Mouse (Mus musculus) forebrain, embryonic 11.5 days (tissue): ENCODE data around the gene Abtb1. TPM values are rescaled to one million over a fixed set of nuclear protein-coding genes. Genes with fewer than 3 reads are reported as not detected.

Source experiments
- ATAC-seq: fragments of 200-750 bp; cut with Nextera tagmentation; replicated peaks from 2 replicates; pipeline ENCODE4 v1.8.0; 2017; ENCODE audit warnings: moderate TSS enrichment; ENCODE audit not compliant: low FRiP score
- DNase-seq: peaks from one replicate; pipeline ENCODE4 v3.0.0-alpha.2; 2017; ENCODE audit warnings: low spot score
- H3K27ac ChIP-seq: fragments of 300-500 bp; sonication (generic); 2 replicates; pipeline ENCODE4 v1.5.1; 2014; ENCODE audit warnings: low read depth, low read length
- H3K27me3 ChIP-seq: fragments of 300-500 bp; sonication (generic); 2 replicates; pipeline ENCODE4 v1.6.1; 2014; ENCODE audit warnings: mild to moderate bottlenecking, low read length, mixed read lengths; ENCODE audit not compliant: control insufficient read depth, insufficient read depth
- H3K36me3 ChIP-seq: fragments of 300-500 bp; sonication (generic); 2 replicates; pipeline ENCODE4 v1.6.1; 2014; ENCODE audit warnings: mild to moderate bottlenecking, low read length, moderate library complexity, mixed read lengths; ENCODE audit not compliant: control insufficient read depth, insufficient read depth
- H3K4me1 ChIP-seq: fragments of 300-500 bp; sonication (generic); replicated peaks from 2 replicates; pipeline ENCODE4 v1.6.1; 2014; ENCODE audit warnings: low read length, mixed read lengths; ENCODE audit not compliant: control insufficient read depth, insufficient read depth
- H3K4me2 ChIP-seq: fragments of 300-500 bp; sonication (generic); 2 replicates; pipeline ENCODE4 v1.6.1; 2014; ENCODE audit warnings: low read depth, mild to moderate bottlenecking, low read length, moderate library complexity, mixed read lengths; ENCODE audit not compliant: severe bottlenecking
- H3K4me3 ChIP-seq: fragments of 300-500 bp; sonication (generic); 2 replicates; pipeline ENCODE4 v1.5.1; 2014; ENCODE audit warnings: low read depth, low read length
- H3K9ac ChIP-seq: fragments of 300-500 bp; sonication (generic); 2 replicates; pipeline ENCODE4 v1.6.1; 2014; ENCODE audit warnings: low read length
- H3K9me3 ChIP-seq: fragments of 300-500 bp; sonication (generic); 2 replicates; pipeline ENCODE4 v1.6.1; 2016; ENCODE audit warnings: low read length, mixed read lengths; ENCODE audit not compliant: control insufficient read depth
- WGBS: fragments of 180-500 bp; shearing (Covaris S2); extraction: QIAGEN DNeasy Blood & Tissue Kit; methylation state at CpG from one replicate; pipeline ENCODE4 v1.1.7; 2014; 5-methylcytosine and 5-hydroxymethylcytosine counted together
- polyA plus RNA-seq: library from polyadenylated mRNA; unstranded; fragments of >200 nt; fragmentation: Nextera tagmentation; extraction: Ambion mirVana; gene quantifications from 2 replicates; pipeline ENCODE4 v1.2.1, GENCODE M21; 2014

The Abtb1 gene
- polyA plus RNA-seq, 1 experiment from 2014 or later, result 14.4 TPM

DNA sequence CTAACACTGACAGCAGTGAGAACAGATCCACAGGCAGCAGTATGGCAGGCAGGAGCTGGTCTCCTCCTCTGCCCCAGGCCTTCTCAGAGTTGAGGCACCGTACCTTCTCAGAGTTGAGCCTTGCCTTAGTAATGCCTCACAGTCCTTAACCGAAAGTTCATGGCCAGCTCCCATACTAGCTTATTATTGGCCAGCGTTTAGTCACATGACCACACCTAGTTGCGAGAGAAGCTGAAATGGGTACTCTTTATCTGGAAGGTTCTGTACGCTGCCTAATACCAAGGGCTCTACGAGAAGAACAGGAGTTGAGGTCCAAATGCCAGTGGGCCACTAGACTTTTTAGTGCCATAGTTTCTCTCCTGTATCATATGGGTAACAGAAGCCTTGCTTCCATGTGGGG, 20.5 kb downstream of the Abtb1 start:
- Histone ChIP-seq H3K9ac (no peak overlapping the region), H3K27me3 (no peaks in the 10 kb centered on the region), H3K27ac (no peak overlapping the region), H3K4me2 (no peak overlapping the region), H3K9me3 (no peaks in the 10 kb centered on the region), H3K4me1 (no peaks in the 10 kb centered on the region), H3K4me3 (no peak overlapping the region), H3K36me3 (no peaks in the 10 kb centered on the region)
- ATAC-seq (no peak), DNase-seq (no peak)
- WGBS, result 95% methylated on average over 6 of the region's 6 CpGs

DNA sequence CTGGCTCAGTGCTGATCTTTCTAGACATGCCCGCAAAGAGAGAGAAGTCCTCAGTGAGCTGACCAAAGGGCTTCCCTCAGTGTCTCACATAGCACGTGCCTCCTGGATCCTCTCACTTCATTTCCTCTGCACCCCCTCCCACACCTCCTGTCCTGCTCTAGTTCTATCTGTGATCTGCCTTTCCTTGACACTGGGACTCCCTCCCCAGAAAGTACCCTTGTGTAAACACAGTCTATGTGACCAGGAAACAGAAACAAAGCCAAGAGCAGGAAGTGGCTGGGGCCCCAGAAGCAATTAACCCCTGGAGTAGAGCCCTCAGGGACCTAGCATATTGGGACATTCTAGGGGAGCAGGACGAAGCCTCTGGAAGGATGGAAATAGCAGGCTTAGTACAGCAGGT, 20.9 kb downstream of the Abtb1 start:
- H3K4me2 ChIP-seq, result no peak overlapping the region
- H3K27ac ChIP-seq, result no peak overlapping the region
- DNase-seq (no peak), ATAC-seq (no peak)
- no peak overlapping the region for H3K4me3 ChIP-seq
- H3K9me3 ChIP-seq, result no peaks in the 10 kb centered on the region
- H3K4me1 ChIP-seq, result no peaks in the 10 kb centered on the region
- no peak overlapping the region for H3K9ac ChIP-seq
- no peaks in the 10 kb centered on the region for H3K36me3 ChIP-seq
- no peaks in the 10 kb centered on the region for H3K27me3 ChIP-seq
- WGBS, result 64% methylated on average over 3 of the region's 3 CpGs

DNA sequence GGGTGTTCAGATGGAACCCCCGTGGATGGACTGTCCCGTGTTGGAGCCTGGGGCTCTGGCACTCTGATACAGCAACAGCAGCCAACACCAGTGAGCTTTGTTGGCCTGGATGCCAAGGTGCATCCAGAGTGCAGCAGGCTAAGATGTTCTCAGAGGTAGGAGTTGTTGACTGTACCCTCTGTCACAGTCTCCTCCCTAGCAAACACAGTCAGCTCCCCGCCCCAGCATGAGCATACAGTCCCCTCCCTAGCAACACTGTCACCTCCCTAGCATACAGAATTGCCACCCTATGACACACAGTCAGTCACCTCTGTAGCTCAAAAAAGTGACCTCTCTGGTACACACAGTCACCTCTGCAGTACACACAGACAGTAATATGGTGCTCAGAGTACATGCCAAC, 24.9 kb downstream of the Abtb1 start:
- Histone ChIP-seq H3K9ac (no peak overlapping the region), H3K36me3 (no peaks in the 10 kb centered on the region), H3K9me3 (no peaks in the 10 kb centered on the region), H3K4me3 (no peak overlapping the region), H3K27me3 (no peaks in the 10 kb centered on the region), H3K4me1 (no peaks in the 10 kb centered on the region), H3K27ac (no peak overlapping the region), H3K4me2 (no peak overlapping the region)
- ATAC-seq, result no peak
- WGBS, result 91% methylated on average over 3 of the region's 3 CpGs
- DNase-seq, result no peak

DNA sequence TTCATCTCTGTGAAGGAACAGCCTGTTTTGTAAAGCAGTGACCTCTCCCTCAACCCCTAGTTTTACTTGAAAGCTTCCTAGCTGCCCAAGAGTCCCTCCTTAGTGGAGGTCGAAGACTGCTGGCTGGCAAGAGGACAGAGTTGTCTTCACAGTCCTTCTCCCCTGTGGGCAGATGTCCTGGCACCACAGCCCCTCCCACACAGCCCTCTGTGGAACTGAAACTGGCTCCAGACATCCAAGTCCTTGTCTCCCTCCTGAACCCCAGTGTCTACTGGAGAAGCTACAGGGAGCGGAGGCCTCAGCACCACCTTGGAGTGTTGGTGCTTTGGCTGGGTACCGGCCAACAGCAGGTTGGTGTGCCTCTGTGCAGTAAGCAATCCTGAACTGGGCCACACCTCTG, 26.3 kb downstream of the Abtb1 start:
- Histone ChIP-seq H3K27ac (no peak overlapping the region), H3K4me1 (no peaks in the 10 kb centered on the region), H3K4me2 (no peak overlapping the region), H3K36me3 (no peaks in the 10 kb centered on the region), H3K4me3 (no peak overlapping the region), H3K9me3 (no peaks in the 10 kb centered on the region), H3K27me3 (no peaks in the 10 kb centered on the region), H3K9ac (no peak overlapping the region)
- ATAC-seq, result no peak
- WGBS, result 86% methylated on average over 3 of the region's 3 CpGs
- no peak for DNase-seq

DNA sequence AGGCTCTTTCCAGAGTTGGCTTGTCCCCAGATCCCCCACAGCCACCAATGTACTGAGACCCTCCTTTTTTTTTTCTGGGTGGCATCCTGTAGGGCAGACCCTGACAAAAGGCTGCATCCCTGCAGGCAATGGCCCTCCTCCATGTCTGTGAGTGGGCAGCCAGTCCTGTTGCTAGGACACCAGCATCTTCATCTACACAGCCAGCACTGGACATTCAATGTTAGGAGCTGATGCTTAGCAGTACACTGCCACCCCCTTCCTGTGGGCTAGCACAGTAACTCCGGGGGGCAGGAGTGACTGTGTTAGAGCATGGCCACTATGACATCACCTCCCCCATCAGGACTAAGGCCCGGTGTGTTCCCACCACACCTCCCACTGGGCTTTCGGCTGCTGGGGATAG, 26.7 kb downstream of the Abtb1 start:
- Histone ChIP-seq H3K4me2 (no peak overlapping the region), H3K27me3 (no peaks in the 10 kb centered on the region), H3K27ac (no peak overlapping the region), H3K9ac (no peak overlapping the region), H3K4me3 (no peak overlapping the region), H3K9me3 (no peaks in the 10 kb centered on the region), H3K4me1 (no peaks in the 10 kb centered on the region), H3K36me3 (no peaks in the 10 kb centered on the region)
- ATAC-seq, result no peak
- WGBS, result 71% methylated on average over 3 of the region's 3 CpGs
- DNase-seq, result no peak

DNA sequence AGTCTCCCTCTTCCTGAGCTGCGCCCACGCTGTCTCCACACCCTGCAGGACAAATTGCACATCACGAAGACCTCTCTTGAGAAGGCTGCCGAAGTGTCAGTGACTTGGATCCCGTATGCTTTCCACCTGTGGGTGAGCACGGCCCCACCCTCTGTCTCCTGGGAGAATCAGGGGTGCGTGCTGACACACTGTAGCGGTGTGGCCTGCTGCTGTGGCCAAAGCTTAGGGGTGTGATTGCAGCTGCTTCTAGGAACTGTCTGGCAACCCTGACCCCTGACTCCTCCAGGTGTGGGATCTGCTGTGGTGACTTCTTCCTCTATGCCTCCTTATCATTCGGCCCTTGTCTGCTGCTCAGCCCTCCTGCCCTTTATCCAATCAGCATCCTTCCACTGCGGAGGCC, 28.0 kb downstream of the Abtb1 start:
- no peak overlapping the region for H3K4me2 ChIP-seq
- H3K4me1 ChIP-seq, result no peaks in the 10 kb centered on the region
- ATAC-seq, result no peak
- no peaks in the 10 kb centered on the region for H3K27me3 ChIP-seq
- 83% methylated on average over 10 of the region's 10 CpGs for WGBS
- H3K9me3 ChIP-seq, result no peaks in the 10 kb centered on the region
- H3K27ac ChIP-seq, result no peak overlapping the region
- H3K9ac ChIP-seq, result no peak overlapping the region
- no peaks in the 10 kb centered on the region for H3K36me3 ChIP-seq
- DNase-seq, result no peak
- no peak overlapping the region for H3K4me3 ChIP-seq

DNA sequence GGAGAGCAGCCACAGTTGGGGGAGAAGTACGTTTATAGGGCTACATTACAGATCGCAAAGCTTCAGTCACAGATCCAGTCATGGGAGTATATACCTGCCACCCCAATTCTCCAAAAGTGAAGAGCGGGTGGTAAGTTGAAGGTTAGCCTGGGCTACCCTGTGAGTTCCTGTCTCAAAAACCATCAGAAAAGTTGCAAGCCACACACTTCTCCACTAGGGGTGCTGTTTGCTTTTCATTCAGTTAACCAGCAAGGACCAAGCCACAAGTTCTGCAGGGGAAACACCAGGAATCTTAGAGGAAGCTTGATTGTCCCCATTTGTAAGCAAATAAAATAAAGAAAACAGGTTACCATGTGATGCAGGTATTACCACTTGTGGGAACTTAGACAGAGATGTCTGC, 28.9 kb downstream of the Abtb1 start:
- DNase-seq, result no peak
- Histone ChIP-seq H3K9ac (no peak overlapping the region), H3K27me3 (no peaks in the 10 kb centered on the region), H3K4me1 (no peaks in the 10 kb centered on the region), H3K9me3 (no peaks in the 10 kb centered on the region), H3K27ac (no peak overlapping the region), H3K36me3 (no peaks in the 10 kb centered on the region), H3K4me3 (no peak overlapping the region), H3K4me2 (no peak overlapping the region)
- WGBS, result 79% methylated on average over 3 of the region's 3 CpGs
- no peak for ATAC-seq

DNA sequence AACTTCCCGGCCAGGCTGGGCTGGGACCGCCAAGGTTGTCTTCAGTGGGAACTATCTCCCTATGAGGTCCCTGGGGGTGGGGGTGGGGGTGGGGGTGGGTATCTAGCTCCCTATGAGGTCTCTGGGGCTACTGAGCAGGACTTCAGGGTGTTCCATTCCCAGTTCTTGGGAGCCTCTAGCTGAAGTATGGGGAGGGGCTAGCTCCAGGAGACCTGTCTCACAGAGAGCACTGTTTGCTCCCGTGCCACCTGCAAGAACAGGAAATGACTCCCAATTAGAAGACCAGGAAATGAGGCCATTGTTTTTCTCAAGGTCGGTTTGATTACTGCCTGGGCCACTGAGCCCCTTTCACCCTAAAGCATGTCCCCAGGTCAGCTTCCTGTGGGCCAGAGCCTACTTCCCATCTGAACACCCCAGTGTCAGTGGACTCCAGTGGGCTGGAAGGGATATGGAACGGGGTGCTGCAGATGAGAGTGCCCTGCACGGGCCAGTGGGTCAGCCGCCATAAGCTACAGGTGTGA, 29.8 kb downstream of the Abtb1 start:
- ATAC-seq, result no peak
- no peak overlapping the region for H3K9ac ChIP-seq
- H3K27ac ChIP-seq, result no peak overlapping the region
- no peak for DNase-seq
- WGBS, result 71% methylated on average over 7 of the region's 7 CpGs
- H3K27me3 ChIP-seq, result no peaks in the 10 kb centered on the region
- no peaks in the 10 kb centered on the region for H3K4me1 ChIP-seq
- H3K4me2 ChIP-seq, result no peak overlapping the region
- no peaks in the 10 kb centered on the region for H3K9me3 ChIP-seq
- H3K36me3 ChIP-seq, result no peaks in the 10 kb centered on the region
- no peak overlapping the region for H3K4me3 ChIP-seq

DNA sequence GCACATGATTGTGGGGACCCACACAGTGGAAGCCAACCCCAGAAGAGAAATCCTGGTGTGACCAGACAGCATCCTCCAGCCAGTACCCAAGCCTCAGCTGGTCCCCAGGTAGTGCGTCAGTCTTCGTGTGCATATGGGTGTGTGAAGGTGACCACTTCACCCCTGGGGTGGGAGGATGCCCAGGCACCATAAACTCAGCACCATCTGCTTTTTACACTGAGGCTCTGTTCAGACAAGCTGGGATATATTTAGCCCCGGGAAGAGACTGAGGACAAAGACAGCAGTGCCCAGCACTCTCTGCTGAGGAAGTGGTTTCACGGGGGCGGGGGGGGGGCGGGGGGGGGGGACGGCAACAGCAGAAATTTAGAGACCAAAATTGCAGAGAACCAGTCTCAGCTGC, 30.4 kb downstream of the Abtb1 start:
- no peaks in the 10 kb centered on the region for H3K4me1 ChIP-seq
- WGBS, result 61% methylated on average over 6 of the region's 7 CpGs

More for the DNA sequence above, 30.4 kb downstream of the Abtb1 start:
- H3K4me3 ChIP-seq, result no peak overlapping the region
- ATAC-seq (no peak), DNase-seq (no peak)
- no peaks in the 10 kb centered on the region for H3K27me3 ChIP-seq
- H3K9me3 ChIP-seq, result no peaks in the 10 kb centered on the region
- no peak overlapping the region for H3K4me2 ChIP-seq
- no peak overlapping the region for H3K9ac ChIP-seq
- H3K27ac ChIP-seq, result no peak overlapping the region
- H3K36me3 ChIP-seq, result no peaks in the 10 kb centered on the region
